Mouse (Mus musculus) testis, postnatal 14 days (tissue): ENCODE measurements around the gene Stard13.

Experiments
- DNase-seq: peaks from one replicate; pipeline ENCODE4 v3.0.0; 2021; ENCODE audit warnings: low spot score

Stard13 gene

GRCm38 (mm10) chr5:151104354-151105053 is 129.1 kb downstream of the Stard13 start:
- DNase-seq, result no peak

- no peak for DNase-seq
These were observed 130.4 kb downstream of the Stard13 start for GRCm38 (mm10) chr5:151103284-151103683.

GRCm38 (mm10) chr5:151102262-151102661 is 131.4 kb downstream of the Stard13 start:
- no peak for DNase-seq

- no peak for DNase-seq
These were observed 137.6 kb downstream of the Stard13 start for GRCm38 (mm10) chr5:151096012-151096411.

- no peak for DNase-seq
These were observed 140.6 kb downstream of the Stard13 start for GRCm38 (mm10) chr5:151092886-151093665.

- no peak for DNase-seq
These were observed 142.6 kb downstream of the Stard13 start for GRCm38 (mm10) chr5:151090996-151091395.

GRCm38 (mm10) chr5:151089201-151089600 is 144.4 kb downstream of the Stard13 start:
- no peak for DNase-seq

GRCm38 (mm10) chr5:151086425-151087202 is 147.0 kb downstream of the Stard13 start:
- DNase-seq, result no peak

- DNase-seq, result no peak
These were observed 147.9 kb downstream of the Stard13 start for GRCm38 (mm10) chr5:151085749-151086148.

GRCm38 (mm10) chr5:151080276-151080675 is 153.4 kb downstream of the Stard13 start:
- no peak for DNase-seq

GRCm38 (mm10) chr5:151077953-151078352 is 155.7 kb downstream of the Stard13 start:
- no peak for DNase-seq

- no peak for DNase-seq
These were observed 156.7 kb downstream of the Stard13 start for GRCm38 (mm10) chr5:151076917-151077316.

GRCm38 (mm10) chr5:151074282-151074681 is 159.4 kb downstream of the Stard13 start:
- no peak for DNase-seq

GRCm38 (mm10) chr5:151071430-151071829 is 162.2 kb downstream of the Stard13 start:
- DNase-seq, result no peak

- DNase-seq, result no peak
These were observed 162.7 kb downstream of the Stard13 start for GRCm38 (mm10) chr5:151070896-151071295.

GRCm38 (mm10) chr5:151069569-151069968 is 164.1 kb downstream of the Stard13 start:
- no peak for DNase-seq

- no peak for DNase-seq
These were observed 167.6 kb downstream of the Stard13 start for GRCm38 (mm10) chr5:151066016-151066415.

- DNase-seq, result no peak
These were observed 168.4 kb downstream of the Stard13 start for GRCm38 (mm10) chr5:151065228-151065627.

- no peak for DNase-seq
These were observed 171.7 kb downstream of the Stard13 start for GRCm38 (mm10) chr5:151061942-151062341.

GRCm38 (mm10) chr5:151060476-151060875 is 173.2 kb downstream of the Stard13 start:
- DNase-seq, result no peak

GRCm38 (mm10) chr5:151059772-151060171 is 173.9 kb downstream of the Stard13 start:
- DNase-seq, result no peak

GRCm38 (mm10) chr5:151059352-151059751 is 174.3 kb downstream of the Stard13 start:
- DNase-seq, result no peak

- DNase-seq, result no peak
These were observed 175.9 kb downstream of the Stard13 start for GRCm38 (mm10) chr5:151057716-151058115.
